ENCODE assay signal across 22 mouse cellular contexts in the genomic region with DNA sequence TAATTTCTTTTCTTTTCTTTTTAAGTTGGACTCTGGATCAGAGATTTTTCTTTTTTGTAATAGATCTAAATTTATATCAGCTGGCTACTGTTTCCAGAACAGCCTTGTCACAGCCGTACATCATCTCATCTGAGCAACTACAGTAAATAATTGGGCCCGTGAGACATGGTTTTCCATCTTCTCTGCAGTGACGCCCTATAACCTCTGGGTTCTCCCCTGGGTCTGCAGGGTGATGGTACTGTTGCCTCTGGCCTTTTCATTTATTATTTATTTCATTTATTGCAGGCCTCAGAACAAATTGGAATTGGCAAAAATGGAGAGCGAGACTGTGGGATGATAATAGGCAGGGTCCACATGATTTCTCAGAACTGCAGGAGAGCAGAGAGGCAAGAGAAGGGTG.
DNase-seq lines count a peak whose midpoint lies in the region; ATAC-seq and TF ChIP-seq lines count a peak whose summit lies in the region.
"Had no signal": no experiment of that assay in that cellular context is flagged by ENCODE, and none has a peak within 500 bp of the region (broad histone marks: within the 10 kb centered on the region; RNA-seq: fewer than 3 reads in every experiment).

No protein-coding gene starts in this region.

- TF ChIP-seq CTCF in left cerebral cortex, adult 2 months (IDR thresholded peaks at IDR 0.05), result no peak

- no peaks in the 10 kb centered on the region for H3K9me3 ChIP-seq in hindbrain, embryonic 11.5 days (ENCODE audit: control insufficient read depth, low read length)
- no peaks in the 10 kb centered on the region for H3K9me3 ChIP-seq in hindbrain, embryonic 13.5 days
- H3K9me3 ChIP-seq in midbrain, embryonic 11.5 days (ENCODE audit: control insufficient read depth, low read length), result no peaks in the 10 kb centered on the region
- H3K9me3 ChIP-seq in midbrain, embryonic 10.5 days (replicated peaks), result no peaks in the 10 kb centered on the region
- no peaks in the 10 kb centered on the region for H3K9me3 ChIP-seq in neural tube, embryonic 12.5 days
- no peaks in the 10 kb centered on the region for H3K9me3 ChIP-seq in midbrain, embryonic 16.5 days (replicated peaks; ENCODE audit: control insufficient read depth, low read length, poor library complexity, severe bottlenecking)
- H3K9me3 ChIP-seq: forebrain, embryonic 10.5 days; forebrain, embryonic 13.5 days; hindbrain, embryonic 15.5 days had no signal

- H3K36me3 ChIP-seq in hindbrain, embryonic 11.5 days (ENCODE audit: control insufficient read depth, insufficient read depth, low read length), result no peaks in the 10 kb centered on the region
- no peaks in the 10 kb centered on the region for H3K36me3 ChIP-seq in hindbrain, embryonic 13.5 days
- no peaks in the 10 kb centered on the region for H3K36me3 ChIP-seq in midbrain, embryonic 11.5 days (ENCODE audit: control insufficient read depth, insufficient read depth, low read length)
- H3K36me3 ChIP-seq in midbrain, embryonic 10.5 days, result no peaks in the 10 kb centered on the region
- no peaks in the 10 kb centered on the region for H3K36me3 ChIP-seq in neural tube, embryonic 12.5 days
- H3K36me3 ChIP-seq in midbrain, embryonic 16.5 days (ENCODE audit: control insufficient read depth, insufficient read depth, low read length), result no peaks in the 10 kb centered on the region
- H3K36me3 ChIP-seq: forebrain, embryonic 10.5 days; hindbrain, embryonic 15.5 days had no signal

- no peaks in the 10 kb centered on the region for H3K4me1 ChIP-seq in hindbrain, embryonic 11.5 days (replicated peaks; ENCODE audit: control insufficient read depth, insufficient read depth, low read length)
- peaks cover 6% of the 10 kb centered on the region; the same call in 1 of the 2 replicates for H3K4me1 ChIP-seq in hindbrain, embryonic 13.5 days (replicated peaks)
- H3K4me1 ChIP-seq in midbrain, embryonic 11.5 days (ENCODE audit: control insufficient read depth, insufficient read depth, low read length), result no peaks in the 10 kb centered on the region
- H3K4me1 ChIP-seq in midbrain, embryonic 10.5 days, result no peaks in the 10 kb centered on the region
- no peaks in the 10 kb centered on the region; the same call in 1 of the 2 replicates for H3K4me1 ChIP-seq in neural tube, embryonic 12.5 days
- H3K4me1 ChIP-seq in midbrain, embryonic 16.5 days (ENCODE audit: control insufficient read depth, insufficient read depth, low read length), result no peaks in the 10 kb centered on the region
- H3K4me1 ChIP-seq: forebrain, embryonic 10.5 days; forebrain, embryonic 13.5 days; hindbrain, embryonic 15.5 days had no signal

- intact Hi-C loops in left cerebral cortex, adult 2 months (cut with DNase I), result no loop called here

- H3K4me2 ChIP-seq in hindbrain, embryonic 11.5 days (replicated peaks; ENCODE audit: low read depth, low read length), result no peak overlapping the region
- H3K4me2 ChIP-seq in hindbrain, embryonic 13.5 days, result no peak overlapping the region
- H3K4me2 ChIP-seq in midbrain, embryonic 11.5 days, result no peak overlapping the region
- no peak overlapping the region for H3K4me2 ChIP-seq in neural tube, embryonic 12.5 days (replicated peaks)
- H3K4me2 ChIP-seq in midbrain, embryonic 16.5 days (ENCODE audit: low read length), result no peak overlapping the region
- H3K4me2 ChIP-seq: forebrain, embryonic 13.5 days; heart, embryonic 11.5 days; hindbrain, embryonic 15.5 days had no signal

- peak; percentile 49 for ATAC-seq in hindbrain, embryonic 11.5 days (ENCODE audit: low FRiP score)
- ATAC-seq in hindbrain, embryonic 13.5 days (ENCODE audit: low FRiP score), result no peak
- peak; percentile 40; the same call in 1 of the 2 replicates for ATAC-seq in midbrain, embryonic 11.5 days (ENCODE audit: low FRiP score)
- ATAC-seq in neural tube, embryonic 12.5 days (ENCODE audit: low FRiP score, low read depth), result 0 out of 2 replicates have a peak, but pooled peaks have one; percentile 44
- peak; percentile 25 for ATAC-seq in midbrain, embryonic 16.5 days
- ATAC-seq: activated CD4-positive, CD25-positive, alpha-beta regulatory T cell, adult 4 months; forebrain, embryonic 13.5 days; forebrain, embryonic 16.5 days had no signal

- no peak overlapping the region for H3K27ac ChIP-seq in hindbrain, embryonic 11.5 days (ENCODE audit: low read depth, low read length)
- H3K27ac ChIP-seq in hindbrain, embryonic 13.5 days, result no peak overlapping the region; the same call in 1 of the 2 replicates
- no peak overlapping the region for H3K27ac ChIP-seq in midbrain, embryonic 11.5 days (ENCODE audit: low read depth, low read length)
- no peak overlapping the region for H3K27ac ChIP-seq in midbrain, embryonic 10.5 days (replicated peaks)
- no peak overlapping the region for H3K27ac ChIP-seq in neural tube, embryonic 12.5 days
- no peak overlapping the region for H3K27ac ChIP-seq in midbrain, embryonic 16.5 days (ENCODE audit: low read length)
- no peak overlapping the region for H3K27ac ChIP-seq in left cerebral cortex, adult 2 months
- H3K27ac ChIP-seq: forebrain, embryonic 10.5 days; forebrain, embryonic 13.5 days; heart, adult 2 months; hindbrain, embryonic 15.5 days had no signal

- H3K4me3 ChIP-seq in hindbrain, embryonic 11.5 days (ENCODE audit: low read depth, low read length), result no peak overlapping the region
- H3K4me3 ChIP-seq in hindbrain, embryonic 13.5 days, result no peak overlapping the region
- H3K4me3 ChIP-seq in midbrain, embryonic 11.5 days (ENCODE audit: low read depth, low read length), result no peak overlapping the region
- H3K4me3 ChIP-seq in midbrain, embryonic 10.5 days, result no peak overlapping the region
- no peak overlapping the region for H3K4me3 ChIP-seq in neural tube, embryonic 12.5 days
- no peak overlapping the region for H3K4me3 ChIP-seq in midbrain, embryonic 16.5 days (ENCODE audit: low read depth, low read length)
- no peak overlapping the region for H3K4me3 ChIP-seq in left cerebral cortex, adult 2 months
- H3K4me3 ChIP-seq: forebrain, embryonic 10.5 days; forebrain, embryonic 13.5 days; heart, adult 2 months; hindbrain, embryonic 15.5 days had no signal

- no peaks in the 10 kb centered on the region for H3K27me3 ChIP-seq in hindbrain, embryonic 11.5 days (ENCODE audit: control insufficient read depth, insufficient read depth, low read length)
- no peaks in the 10 kb centered on the region for H3K27me3 ChIP-seq in hindbrain, embryonic 13.5 days
- no peaks in the 10 kb centered on the region for H3K27me3 ChIP-seq in midbrain, embryonic 11.5 days (ENCODE audit: control insufficient read depth, insufficient read depth, low read length)
- H3K27me3 ChIP-seq in midbrain, embryonic 10.5 days (ENCODE audit: low read depth, poor library complexity, severe bottlenecking), result no peaks in the 10 kb centered on the region
- no peaks in the 10 kb centered on the region for H3K27me3 ChIP-seq in neural tube, embryonic 12.5 days (replicated peaks)
- H3K27me3 ChIP-seq in midbrain, embryonic 16.5 days (ENCODE audit: control insufficient read depth, insufficient read depth, low read depth, low read length), result no peaks in the 10 kb centered on the region
- H3K27me3 ChIP-seq: forebrain, embryonic 13.5 days; hindbrain, embryonic 15.5 days had no signal

- 73% methylated on average over 4 of the region's 4 CpGs for WGBS in hindbrain, embryonic 11.5 days
- 57% methylated on average over 4 of the region's 4 CpGs for WGBS in hindbrain, embryonic 13.5 days
- WGBS in midbrain, embryonic 11.5 days, result 86% methylated on average over 4 of the region's 4 CpGs
- WGBS in midbrain, embryonic 10.5 days, result 88% methylated on average over 4 of the region's 4 CpGs
- WGBS in neural tube, embryonic 12.5 days, result 67% methylated on average over 4 of the region's 4 CpGs
- 59% methylated on average over 4 of the region's 4 CpGs for WGBS in midbrain, embryonic 16.5 days

- H3K9ac ChIP-seq in hindbrain, embryonic 11.5 days (ENCODE audit: low read depth, low read length), result no peak overlapping the region
- H3K9ac ChIP-seq in hindbrain, embryonic 13.5 days, result no peak overlapping the region
- no peak overlapping the region for H3K9ac ChIP-seq in midbrain, embryonic 11.5 days (ENCODE audit: low read length)
- no peak overlapping the region for H3K9ac ChIP-seq in neural tube, embryonic 12.5 days
- H3K9ac ChIP-seq in midbrain, embryonic 16.5 days (ENCODE audit: low read depth, low read length), result no peak overlapping the region
- H3K9ac ChIP-seq: forebrain, embryonic 13.5 days; hindbrain, embryonic 15.5 days had no signal

- peak; percentile 27 for DNase-seq in hindbrain, embryonic 11.5 days (ENCODE audit: low spot score)
- DNase-seq in midbrain, embryonic 11.5 days (ENCODE audit: low spot score, missing footprints), result no peak
- DNase-seq in midbrain, embryonic 10.5 days (ENCODE audit: low spot score), result no peak
- no peak for DNase-seq in neural tube, embryonic 10.5 days (ENCODE audit: extremely low spot score, low spot score)
- no peak for DNase-seq in left cerebral cortex, adult 2 months (ENCODE audit: extremely low spot score in 1 of 2, low spot score in 2 of 2)
- DNase-seq: adrenal gland, adult 8-10 months; adrenal gland, postnatal 25 days; cerebellum, adult 18-20 months; cerebellum, adult 9-10 months; cerebellum, postnatal 14 days; gastrocnemius, postnatal 10 days; gastrocnemius, postnatal 36 days; heart, adult 2 months had no signal
